Mouse (Mus musculus) effector memory CD4-positive, alpha-beta T cell, adult 7 months (primary cell): ENCODE data around the gene Ankrd12. TPM values are rescaled to one million over a fixed set of nuclear protein-coding genes. Genes with fewer than 3 reads are reported as not detected.

Experiments used
- polyA plus RNA-seq: library from polyadenylated mRNA; unstranded; fragments of 100-300 nt; shearing (Covaris generic); gene quantifications from one replicate; pipeline ENCODE4 v1.2.1, GENCODE M21; 2017

The Ankrd12 gene
- polyA plus RNA-seq: 129 TPM

GRCm38 (mm10) chr17:66076934-66077333, at the start of gene Ankrd12:
TSS of gene Ankrd12 (minus strand) at chr17:66077089.

DNA sequence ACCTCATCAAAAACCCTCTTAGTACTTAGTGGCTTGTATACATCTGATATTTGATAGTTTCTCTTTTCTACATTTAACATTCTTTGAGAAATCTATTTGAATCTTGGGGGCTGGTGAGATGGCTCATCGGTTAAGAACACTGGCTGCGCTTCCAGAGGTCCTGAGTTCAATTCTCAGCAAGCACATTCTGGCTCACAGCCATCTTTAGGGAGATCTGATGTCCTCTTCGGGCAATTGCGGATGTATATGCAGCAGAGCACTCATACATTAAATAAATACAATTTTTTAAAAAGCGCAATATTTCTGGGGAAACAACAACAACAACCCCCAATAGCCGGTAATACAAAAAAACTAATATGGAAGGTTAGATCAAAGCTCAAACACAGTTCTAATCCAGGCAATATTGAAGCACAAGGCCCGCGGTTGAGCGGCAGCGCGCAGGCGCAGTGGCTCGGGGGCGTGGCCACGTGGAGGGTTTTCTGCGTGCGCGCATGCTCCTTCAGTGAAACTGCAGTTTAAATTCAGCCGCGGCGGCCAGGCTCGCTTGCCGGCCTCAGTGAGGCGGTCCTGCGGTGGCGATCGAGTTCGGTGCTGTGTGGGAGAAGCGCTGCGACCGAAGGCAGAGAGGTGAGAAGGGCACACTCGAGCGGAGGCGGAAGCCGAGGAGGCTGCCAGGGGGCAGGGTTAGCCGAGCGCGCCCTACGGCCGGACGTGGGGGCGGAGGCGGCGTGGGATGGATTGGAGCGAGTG, 46.4 kb upstream of the Ankrd12 start, which contains the start of gene Ddx11:
Ddx11 (plus strand) TSS at position 455 of the 750 bp plus-strand sequence.

GRCm38 (mm10) chr17:66111402-66111959, 34.6 kb upstream of the Ankrd12 start, which contains the start of gene Washc1:
TSS of gene Washc1 (plus strand) at chr17:66111545.

GRCm38 (mm10) chr17:66101380-66102330, 24.8 kb upstream of the Ankrd12 start, which contains the start of gene Ndufv2:
TSS of gene Ndufv2 (minus strand) at chr17:66101559.

DNA sequence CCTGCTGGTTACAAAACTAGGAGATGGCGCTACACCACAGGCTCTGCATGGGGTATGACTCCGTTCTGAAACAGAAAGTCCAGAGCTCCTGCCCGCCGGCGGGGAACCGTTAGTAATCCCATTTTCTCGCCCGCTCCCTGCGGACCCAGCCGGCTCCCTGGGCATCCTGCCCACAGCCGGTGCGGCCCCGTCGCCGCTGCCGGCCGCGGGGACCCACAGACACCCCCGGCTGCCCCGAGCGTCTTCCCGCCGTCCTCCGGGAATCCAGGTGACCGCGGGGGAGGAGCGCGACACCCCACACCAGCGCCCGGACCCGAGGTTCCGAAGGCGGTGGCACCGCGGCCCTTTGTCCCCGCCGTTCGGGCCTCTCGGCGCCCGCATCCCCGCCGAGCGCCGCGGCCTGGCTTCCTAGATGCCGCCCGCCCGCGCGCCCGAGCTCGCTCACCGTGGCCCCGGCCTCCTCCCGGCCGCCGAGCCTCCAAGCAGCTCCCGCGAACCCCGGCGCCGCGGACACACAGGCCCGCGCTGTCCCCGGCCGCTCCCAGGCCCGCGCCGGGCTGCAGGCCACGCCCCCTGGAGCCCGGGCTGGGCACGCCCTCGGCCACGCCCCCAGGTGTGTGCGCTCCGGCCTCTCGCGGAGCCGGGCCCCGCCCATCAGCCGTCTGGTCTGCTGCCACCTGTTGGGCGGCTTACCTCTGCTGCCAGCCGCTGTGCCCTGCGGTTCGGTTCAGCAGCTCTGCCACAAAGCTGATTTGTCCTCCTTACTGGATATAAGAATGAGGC, 126.1 kb downstream of the Ankrd12 start, which contains the start of gene Twsg1:
Twsg1 (minus strand) TSS at position 605 of the 783 bp plus-strand sequence.

Other genes starting within 250 kb of the Ankrd12 start
- gene Ralbp1, start 191.3 kb downstream of the Ankrd12 start, polyA plus RNA-seq: 74.5 TPM
- 22.2 TPM for gene Twsg1, start 125.9 kb downstream of the Ankrd12 start, polyA plus RNA-seq
- gene Ndufv2, start 24.5 kb upstream of the Ankrd12 start, polyA plus RNA-seq: 114 TPM
- gene Washc1, start 34.5 kb upstream of the Ankrd12 start, polyA plus RNA-seq: 6.1 TPM
- gene Ddx11, start 46.4 kb upstream of the Ankrd12 start, polyA plus RNA-seq: 19.6 TPM